Mouse (Mus musculus): ENCODE measurements around the gene C1ra. TPM values are rescaled to one million over a fixed set of nuclear protein-coding genes. Genes with fewer than 3 reads are reported as not detected.
"Not testable (repeated sequence)": the region's sequence is repeated elsewhere in the genome, so short reads cannot be mapped to it uniquely, and the experiment has no call there.

Gene C1ra
- polyA plus RNA-seq, 1 experiment from 2014 or later: 3.0 TPM

- 80% methylated on average over 11 of the region's 11 CpGs for WGBS
- no peaks in the 10 kb centered on the region for H3K36me3 ChIP-seq (ENCODE audit: control insufficient read depth, insufficient read depth, low read length)
- no peaks in the 10 kb centered on the region for H3K4me1 ChIP-seq (ENCODE audit: control insufficient read depth, insufficient read depth, low read length)
- no peak for ATAC-seq (ENCODE audit: insufficient number of reproducible peaks, insufficient read depth, low FRiP score, low read depth)
- no peak overlapping the region for H3K4me3 ChIP-seq (ENCODE audit: low read depth, low read length)
- no peaks in the 10 kb centered on the region for H3K27me3 ChIP-seq (ENCODE audit: control insufficient read depth, insufficient read depth, low read length)
- H3K4me2 ChIP-seq (replicated peaks; ENCODE audit: low read depth, low read length): no peak overlapping the region
- H3K27ac ChIP-seq (ENCODE audit: low read length): no peak overlapping the region
- no peak overlapping the region for H3K9ac ChIP-seq (replicated peaks; ENCODE audit: low read depth, low read length)
- no peaks in the 10 kb centered on the region for H3K9me3 ChIP-seq (ENCODE audit: control insufficient read depth, low read depth, low read length)
Observed at GRCm38 (mm10) chr6:124474621-124475020, 37.6 kb upstream of the C1ra start.

- H3K9me3 ChIP-seq (ENCODE audit: control insufficient read depth, low read depth, low read length); ATAC-seq (ENCODE audit: insufficient number of reproducible peaks, insufficient read depth, low FRiP score, low read depth): not testable (repeated sequence)
Observed at GRCm38 (mm10) chr6:124475335-124476075, 36.7 kb upstream of the C1ra start.

GRCm38 (mm10) chr6:124476216-124476615 is 36.0 kb upstream of the C1ra start:
- no peak overlapping the region for H3K27ac ChIP-seq (ENCODE audit: low read length)
- no peak overlapping the region for H3K4me2 ChIP-seq (replicated peaks; ENCODE audit: low read depth, low read length)
- no peak for ATAC-seq (ENCODE audit: insufficient number of reproducible peaks, insufficient read depth, low FRiP score, low read depth)
- H3K27me3 ChIP-seq (ENCODE audit: control insufficient read depth, insufficient read depth, low read length): no peaks in the 10 kb centered on the region
- no peaks in the 10 kb centered on the region for H3K9me3 ChIP-seq (ENCODE audit: control insufficient read depth, low read depth, low read length)
- no peaks in the 10 kb centered on the region for H3K4me1 ChIP-seq (ENCODE audit: control insufficient read depth, insufficient read depth, low read length)
- no peak overlapping the region for H3K9ac ChIP-seq (replicated peaks; ENCODE audit: low read depth, low read length)
- H3K36me3 ChIP-seq (ENCODE audit: control insufficient read depth, insufficient read depth, low read length): no peaks in the 10 kb centered on the region
- no peak overlapping the region for H3K4me3 ChIP-seq (ENCODE audit: low read depth, low read length)
- WGBS: 84% methylated on average over 7 of the region's 7 CpGs

More at GRCm38 (mm10) chr6:124475335-124476075, 36.7 kb upstream of the C1ra start:
- not testable (repeated sequence) for H3K4me1 ChIP-seq (ENCODE audit: control insufficient read depth, insufficient read depth, low read length); H3K36me3 ChIP-seq (ENCODE audit: control insufficient read depth, insufficient read depth, low read length); H3K9ac ChIP-seq (replicated peaks; ENCODE audit: low read depth, low read length); H3K27ac ChIP-seq (ENCODE audit: low read length); H3K4me2 ChIP-seq (replicated peaks; ENCODE audit: low read depth, low read length); H3K4me3 ChIP-seq (ENCODE audit: low read depth, low read length); H3K27me3 ChIP-seq (ENCODE audit: control insufficient read depth, insufficient read depth, low read length)
- 92% methylated on average over 10 of the region's 11 CpGs for WGBS

- no peak overlapping the region for H3K27ac ChIP-seq (ENCODE audit: low read length)
- no peak overlapping the region for H3K4me3 ChIP-seq (ENCODE audit: low read depth, low read length)
- no peak overlapping the region for H3K9ac ChIP-seq (replicated peaks; ENCODE audit: low read depth, low read length)
- WGBS: 81% methylated on average over 11 of the region's 11 CpGs
- ATAC-seq (ENCODE audit: insufficient number of reproducible peaks, insufficient read depth, low FRiP score, low read depth): no peak
- no peaks in the 10 kb centered on the region for H3K4me1 ChIP-seq (ENCODE audit: control insufficient read depth, insufficient read depth, low read length)
- no peaks in the 10 kb centered on the region for H3K9me3 ChIP-seq (ENCODE audit: control insufficient read depth, low read depth, low read length)
- no peak overlapping the region for H3K4me2 ChIP-seq (replicated peaks; ENCODE audit: low read depth, low read length)
- H3K27me3 ChIP-seq (ENCODE audit: control insufficient read depth, insufficient read depth, low read length): no peaks in the 10 kb centered on the region
- no peaks in the 10 kb centered on the region for H3K36me3 ChIP-seq (ENCODE audit: control insufficient read depth, insufficient read depth, low read length)
Observed at GRCm38 (mm10) chr6:124476796-124477195, 35.4 kb upstream of the C1ra start.

- ATAC-seq (ENCODE audit: insufficient number of reproducible peaks, insufficient read depth, low FRiP score, low read depth): no peak
- 67% methylated on average over 5 of the region's 5 CpGs for WGBS
Observed at GRCm38 (mm10) chr6:124477221-124477655, 35.0 kb upstream of the C1ra start.

GRCm38 (mm10) chr6:124477922-124478651 is 34.1 kb upstream of the C1ra start:
- ATAC-seq (ENCODE audit: insufficient number of reproducible peaks, insufficient read depth, low FRiP score, low read depth): peak; percentile 59; the same call in 1 of the 2 replicates
- Histone ChIP-seq H3K4me2 (replicated peaks; ENCODE audit: low read depth, low read length) (no peak overlapping the region), H3K27ac (ENCODE audit: low read length) (no peak overlapping the region), H3K9me3 (ENCODE audit: control insufficient read depth, low read depth, low read length) (no peaks in the 10 kb centered on the region), H3K36me3 (ENCODE audit: control insufficient read depth, insufficient read depth, low read length) (no peaks in the 10 kb centered on the region), H3K9ac (replicated peaks; ENCODE audit: low read depth, low read length) (no peak overlapping the region), H3K4me3 (ENCODE audit: low read depth, low read length) (no peak overlapping the region), H3K4me1 (ENCODE audit: control insufficient read depth, insufficient read depth, low read length) (no peaks in the 10 kb centered on the region), H3K27me3 (ENCODE audit: control insufficient read depth, insufficient read depth, low read length) (no peaks in the 10 kb centered on the region)
- WGBS: 49% methylated on average over 17 of the region's 17 CpGs

More at GRCm38 (mm10) chr6:124477221-124477655, 35.0 kb upstream of the C1ra start:
- Histone ChIP-seq H3K9me3 (ENCODE audit: control insufficient read depth, low read depth, low read length) (no peaks in the 10 kb centered on the region), H3K4me1 (ENCODE audit: control insufficient read depth, insufficient read depth, low read length) (no peaks in the 10 kb centered on the region), H3K27me3 (ENCODE audit: control insufficient read depth, insufficient read depth, low read length) (no peaks in the 10 kb centered on the region), H3K4me3 (ENCODE audit: low read depth, low read length) (no peak overlapping the region), H3K4me2 (replicated peaks; ENCODE audit: low read depth, low read length) (no peak overlapping the region), H3K9ac (replicated peaks; ENCODE audit: low read depth, low read length) (no peak overlapping the region), H3K36me3 (ENCODE audit: control insufficient read depth, insufficient read depth, low read length) (no peaks in the 10 kb centered on the region), H3K27ac (ENCODE audit: low read length) (no peak overlapping the region)

- no peak overlapping the region for H3K4me2 ChIP-seq (replicated peaks; ENCODE audit: low read depth, low read length)
- H3K9me3 ChIP-seq (ENCODE audit: control insufficient read depth, low read depth, low read length): no peaks in the 10 kb centered on the region
- 88% methylated on average over 3 of the region's 3 CpGs for WGBS
- H3K27me3 ChIP-seq (ENCODE audit: control insufficient read depth, insufficient read depth, low read length): no peaks in the 10 kb centered on the region
- no peaks in the 10 kb centered on the region for H3K36me3 ChIP-seq (ENCODE audit: control insufficient read depth, insufficient read depth, low read length)
- ATAC-seq (ENCODE audit: insufficient number of reproducible peaks, insufficient read depth, low FRiP score, low read depth): no peak
- H3K4me3 ChIP-seq (ENCODE audit: low read depth, low read length): no peak overlapping the region
- H3K9ac ChIP-seq (replicated peaks; ENCODE audit: low read depth, low read length): no peak overlapping the region
- no peaks in the 10 kb centered on the region for H3K4me1 ChIP-seq (ENCODE audit: control insufficient read depth, insufficient read depth, low read length)
- H3K27ac ChIP-seq (ENCODE audit: low read length): no peak overlapping the region
Observed at GRCm38 (mm10) chr6:124478874-124479572, 33.2 kb upstream of the C1ra start.

- Histone ChIP-seq H3K4me1 (ENCODE audit: control insufficient read depth, insufficient read depth, low read length) (no peaks in the 10 kb centered on the region), H3K9ac (replicated peaks; ENCODE audit: low read depth, low read length) (no peak overlapping the region), H3K27ac (ENCODE audit: low read length) (no peak overlapping the region), H3K9me3 (ENCODE audit: control insufficient read depth, low read depth, low read length) (no peaks in the 10 kb centered on the region), H3K36me3 (ENCODE audit: control insufficient read depth, insufficient read depth, low read length) (no peaks in the 10 kb centered on the region), H3K27me3 (ENCODE audit: control insufficient read depth, insufficient read depth, low read length) (no peaks in the 10 kb centered on the region), H3K4me3 (ENCODE audit: low read depth, low read length) (no peak overlapping the region), H3K4me2 (replicated peaks; ENCODE audit: low read depth, low read length) (no peak overlapping the region)
- 82% methylated on average over 3 of the region's 3 CpGs for WGBS
- ATAC-seq (ENCODE audit: insufficient number of reproducible peaks, insufficient read depth, low FRiP score, low read depth): no peak
Observed at GRCm38 (mm10) chr6:124479573-124479930, 32.7 kb upstream of the C1ra start.

Data from stomach, embryonic 14.5 days (tissue).